Comparison of ENCODE assay signal across 24 mouse cellular contexts in the genomic region with DNA sequence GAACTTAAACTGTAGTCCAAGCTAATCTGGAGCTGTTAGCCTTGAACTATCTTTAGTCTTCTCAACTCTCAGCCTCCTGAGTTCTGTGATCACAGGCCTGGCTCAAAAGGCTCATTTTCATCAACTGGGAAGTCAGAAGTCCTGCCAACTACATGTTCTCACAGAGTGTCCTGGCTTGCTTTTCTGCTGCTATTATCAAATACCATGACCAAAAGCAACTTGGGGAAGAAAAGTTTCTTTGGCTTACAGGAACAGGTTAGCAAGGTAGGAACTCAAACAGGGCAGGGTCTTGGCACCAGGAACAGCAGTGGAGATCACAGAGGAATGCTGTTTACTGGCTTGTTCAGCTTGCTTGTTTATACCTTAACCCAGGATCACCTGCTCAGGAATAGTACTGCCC. TPM values are rescaled to one million over a fixed set of nuclear protein-coding genes. Genes with fewer than 3 reads are reported as not detected.
A peak's percentile ranks its signal among the peaks of the same experiment; 100 is the strongest.
DNase-seq lines count a peak whose midpoint lies in the region; ATAC-seq and TF ChIP-seq lines count a peak whose summit lies in the region.
"Had no signal": no experiment of that assay in that cellular context is flagged by ENCODE, and none has a peak within 500 bp of the region (broad histone marks: within the 10 kb centered on the region; RNA-seq: fewer than 3 reads in every experiment).

No protein-coding gene starts in this region.

- no peaks in the 10 kb centered on the region for H3K9me3 ChIP-seq in intestine, embryonic 14.5 days (ENCODE audit: control insufficient read depth, low read length)
- H3K9me3 ChIP-seq in intestine, postnatal 0 days (ENCODE audit: control insufficient read depth) = no peaks in the 10 kb centered on the region
- H3K9me3 ChIP-seq in kidney, embryonic 16.5 days (ENCODE audit: low read length) = no peaks in the 10 kb centered on the region
- H3K9me3 ChIP-seq: embryonic facial prominence, embryonic 12.5 days; forebrain, embryonic 15.5 days; G1E; hindbrain, embryonic 13.5 days had no signal

- DNase-seq in adrenal gland, postnatal 14 days = peak; percentile 11
- DNase-seq in adrenal gland, adult 18-20 months (ENCODE audit: low spot score in 2 of 2) = no peak
- peak; percentile 9 for DNase-seq in intestine, embryonic 14.5 days (ENCODE audit: low spot score)
- DNase-seq in kidney, adult 8-10 months = peak; percentile 22 to 43
- DNase-seq in kidney, postnatal 14 days = peak; percentile 17
- DNase-seq: adrenal gland, postnatal 10 days; B cell, adult 2 months; cerebellum, adult 11-12 months; cerebellum, adult 9-10 months; cerebellum, postnatal 25 days; gastrocnemius, postnatal 10 days had no signal

- no peak overlapping the region for H3K4me2 ChIP-seq in intestine, embryonic 14.5 days (ENCODE audit: low read length)
- no peak overlapping the region for H3K4me2 ChIP-seq in intestine, postnatal 0 days (replicated peaks; ENCODE audit: low read depth)
- no peak overlapping the region for H3K4me2 ChIP-seq in kidney, embryonic 16.5 days (replicated peaks; ENCODE audit: low read depth, low read length)
- H3K4me2 ChIP-seq: embryonic facial prominence, embryonic 12.5 days; forebrain, embryonic 15.5 days; hindbrain, embryonic 13.5 days had no signal

- TF ChIP-seq CTCF in intestine, postnatal 0 days (IDR thresholded peaks at IDR 0.05; ENCODE audit: low read depth) = no peak

- H3K36me3 ChIP-seq in intestine, embryonic 14.5 days (ENCODE audit: control insufficient read depth, insufficient read depth, low read length) = no peaks in the 10 kb centered on the region
- H3K36me3 ChIP-seq in intestine, postnatal 0 days (ENCODE audit: control insufficient read depth, insufficient read depth) = no peaks in the 10 kb centered on the region
- no peaks in the 10 kb centered on the region for H3K36me3 ChIP-seq in kidney, embryonic 16.5 days (ENCODE audit: insufficient read depth, low read length)
- H3K36me3 ChIP-seq: embryonic facial prominence, embryonic 12.5 days; forebrain, embryonic 15.5 days; G1E; hindbrain, embryonic 13.5 days had no signal

- H3K4me3 ChIP-seq in intestine, embryonic 14.5 days (ENCODE audit: low read depth, low read length) = no peak overlapping the region
- H3K4me3 ChIP-seq in intestine, postnatal 0 days (ENCODE audit: low read depth, low read length) = no peak overlapping the region
- H3K4me3 ChIP-seq in kidney, embryonic 16.5 days (ENCODE audit: low read length) = no peak overlapping the region
- H3K4me3 ChIP-seq: embryonic facial prominence, embryonic 12.5 days; forebrain, embryonic 15.5 days; hindbrain, embryonic 13.5 days had no signal

- no peak for ATAC-seq in intestine, embryonic 14.5 days (replicated peaks; ENCODE audit: low FRiP score, low TSS enrichment, low read depth)
- no peak for ATAC-seq in intestine, postnatal 0 days
- no peak for ATAC-seq in kidney, embryonic 16.5 days (ENCODE audit: low FRiP score, low TSS enrichment)
- ATAC-seq: CD4-positive, CD25-positive, alpha-beta regulatory T cell, adult 4 months; forebrain, embryonic 15.5 days had no signal

- no peaks in the 10 kb centered on the region for H3K27me3 ChIP-seq in intestine, embryonic 14.5 days (replicated peaks; ENCODE audit: control insufficient read depth, insufficient read depth, low read length)
- no peaks in the 10 kb centered on the region for H3K27me3 ChIP-seq in intestine, postnatal 0 days (replicated peaks; ENCODE audit: control insufficient read depth, insufficient read depth, low read length)
- H3K27me3 ChIP-seq in kidney, embryonic 16.5 days (ENCODE audit: insufficient read depth, low read length) = no peaks in the 10 kb centered on the region
- H3K27me3 ChIP-seq: embryonic facial prominence, embryonic 12.5 days; forebrain, embryonic 15.5 days; hindbrain, embryonic 13.5 days had no signal

- H3K9ac ChIP-seq in intestine, embryonic 14.5 days (ENCODE audit: low read length) = no peak overlapping the region
- no peak overlapping the region for H3K9ac ChIP-seq in intestine, postnatal 0 days (ENCODE audit: low read depth, low read length)
- no peak overlapping the region for H3K9ac ChIP-seq in kidney, embryonic 16.5 days (replicated peaks; ENCODE audit: low read length)
- H3K9ac ChIP-seq: embryonic facial prominence, embryonic 12.5 days; forebrain, embryonic 15.5 days; hindbrain, embryonic 13.5 days had no signal

- H3K27ac ChIP-seq in intestine, embryonic 14.5 days (ENCODE audit: low read depth) = no peak overlapping the region
- H3K27ac ChIP-seq in intestine, postnatal 0 days (ENCODE audit: low read depth, low read length) = no peak overlapping the region
- H3K27ac ChIP-seq in kidney, embryonic 16.5 days (ENCODE audit: low read length) = no peak overlapping the region
- H3K27ac ChIP-seq: embryonic facial prominence, embryonic 12.5 days; forebrain, embryonic 15.5 days; hindbrain, embryonic 13.5 days had no signal

- no peaks in the 10 kb centered on the region for H3K4me1 ChIP-seq in intestine, embryonic 14.5 days (replicated peaks; ENCODE audit: control insufficient read depth, insufficient read depth, low read length)
- H3K4me1 ChIP-seq in intestine, postnatal 0 days (replicated peaks; ENCODE audit: control insufficient read depth, insufficient read depth, low read length) = no peaks in the 10 kb centered on the region
- H3K4me1 ChIP-seq in kidney, embryonic 16.5 days (ENCODE audit: insufficient read depth, low read length) = no peaks in the 10 kb centered on the region
- H3K4me1 ChIP-seq: embryonic facial prominence, embryonic 12.5 days; forebrain, embryonic 15.5 days; hindbrain, embryonic 13.5 days had no signal

RNA-seq across cellular contexts. Expression of gene Rnf11, which starts 9.1 kb away (rescaled TPM):
- total RNA-seq in adrenal gland, postnatal 14 days (2021) = 122 and 138 TPM in 2 replicates
- 100 to 1,000 TPM; 187 to 242 TPM for total RNA-seq in adrenal gland, adult 18-20 months (2021)
- polyA plus RNA-seq in intestine, embryonic 14.5 days (2014; fragmentation: Nextera tagmentation; extraction: Ambion mirVana) = 38.5 and 40.0 TPM in 2 replicates
- 36.0 and 39.2 TPM in 2 replicates for polyA plus RNA-seq in intestine, postnatal 0 days (2015; fragmentation: Nextera tagmentation; extraction: Ambion mirVana)
- 29.0 and 29.3 TPM in 2 replicates for polyA plus RNA-seq in kidney, embryonic 16.5 days (2015; fragmentation: Nextera tagmentation; extraction: Ambion mirVana)

RNA-seq across cellular contexts. Expression of gene 4930522H14Rik, which starts 37.5 kb away (rescaled TPM):
- total RNA-seq in adrenal gland, postnatal 14 days (2021) = not detected in 2 replicates
- total RNA-seq in adrenal gland, adult 18-20 months (2021) = not detected
- not detected in 2 replicates for polyA plus RNA-seq in intestine, embryonic 14.5 days (2014; fragmentation: Nextera tagmentation; extraction: Ambion mirVana)
- polyA plus RNA-seq in intestine, postnatal 0 days (2015; fragmentation: Nextera tagmentation; extraction: Ambion mirVana) = not detected in 2 replicates
- polyA plus RNA-seq in kidney, embryonic 16.5 days (2015; fragmentation: Nextera tagmentation; extraction: Ambion mirVana) = not detected in 2 replicates
- total RNA-seq: adrenal gland, postnatal 10 days; gastrocnemius, postnatal 10 days; heart, postnatal 10 days; hematopoietic stem cell, adult 5-6 weeks had no signal
- polyA plus RNA-seq: CD4-positive, CD25-positive, alpha-beta regulatory T cell, adult 4 months; cortical plate, adult 2 months; embryonic facial prominence, embryonic 12.5 days; forebrain, embryonic 11.5 days; forebrain, embryonic 15.5 days; G1E; gonadal fat pad, adult 2 months; heart, embryonic 14.5 days; hindbrain, embryonic 13.5 days had no signal

Comparison
In these comparisons a context has a peak if more than half of its experiments do, and no peak if none do; other contexts are left out.
1. DNase-seq: peak in adrenal gland, postnatal 14 days (single experiment), intestine, embryonic 14.5 days (single experiment), kidney, adult 8-10 months (2 of 2) and kidney, postnatal 14 days (single experiment); none in adrenal gland, adult 18-20 months (0 of 2).